Mouse (Mus musculus) heart, postnatal 0 days (tissue): Measurements from ENCODE around the gene Prickle1. TPM values are rescaled to one million over a fixed set of nuclear protein-coding genes. Genes with fewer than 3 reads are reported as not detected.

Experiments
- ATAC-seq: fragments of 200-750 bp; cut with Nextera tagmentation; 2 replicates; pipeline ENCODE4 v1.8.0; 2017; ENCODE audit warnings: low read depth, moderate number of reproducible peaks, moderate library complexity; ENCODE audit not compliant: insufficient read depth
- DNase-seq: peaks from one replicate; pipeline ENCODE4 v3.0.0-alpha.2; 2016; ENCODE audit warnings: low spot score
- H3K27ac ChIP-seq: fragments of 300-500 bp; sonication (generic); 2 replicates; pipeline ENCODE4 v1.5.1; 2014; ENCODE audit warnings: low read depth, mild to moderate bottlenecking
- H3K27me3 ChIP-seq: fragments of 300-500 bp; sonication (generic); 2 replicates; pipeline ENCODE4 v1.6.1; 2014; ENCODE audit warnings: low read length, mixed read lengths; ENCODE audit not compliant: control insufficient read depth, insufficient read depth
- H3K36me3 ChIP-seq: fragments of 300-500 bp; sonication (generic); replicated peaks from 2 replicates; pipeline ENCODE4 v1.6.1; 2014; ENCODE audit warnings: low read length, mixed read lengths; ENCODE audit not compliant: control insufficient read depth, insufficient read depth
- H3K4me1 ChIP-seq: fragments of 300-500 bp; sonication (generic); 2 replicates; pipeline ENCODE4 v1.6.1; 2014; ENCODE audit warnings: antibody characterized with exemption; ENCODE audit not compliant: control insufficient read depth, insufficient read depth
- H3K4me2 ChIP-seq: fragments of 300-500 bp; sonication (generic); 2 replicates; pipeline ENCODE4 v1.6.1; 2014; ENCODE audit warnings: low read depth, mild to moderate bottlenecking, low read length, moderate library complexity
- H3K4me3 ChIP-seq: fragments of 300-500 bp; sonication (generic); 2 replicates; pipeline ENCODE4 v1.5.1; 2014; ENCODE audit warnings: low read depth, low read length
- H3K9ac ChIP-seq: fragments of 300-500 bp; sonication (generic); replicated peaks from 2 replicates; pipeline ENCODE4 v1.6.1; 2014; ENCODE audit warnings: low read depth, low read length, mixed read lengths
- H3K9me3 ChIP-seq: fragments of 300-500 bp; sonication (generic); replicated peaks from 2 replicates; pipeline ENCODE4 v1.6.1; 2016; ENCODE audit warnings: low read length; ENCODE audit not compliant: control insufficient read depth
- CTCF ChIP-seq: IDR thresholded peaks from 2 replicates; pipeline ENCODE4 v1.5.1; 2016; ENCODE audit warnings: antibody characterized with exemption, control low read depth, low read depth
- EP300 ChIP-seq: IDR thresholded peaks from 2 replicates; pipeline ENCODE4 v1.6.1; 2016; ENCODE audit warnings: antibody characterized with exemption, low read depth
- WGBS: fragments of 180-500 bp; shearing (Covaris S2); extraction: QIAGEN DNeasy Blood & Tissue Kit; methylation state at CpG from one replicate; pipeline ENCODE4 v1.1.7; 2014; 5-methylcytosine and 5-hydroxymethylcytosine counted together
- polyA plus RNA-seq: library from polyadenylated mRNA; unstranded; fragments of >200 nt; fragmentation: Nextera tagmentation; extraction: Ambion mirVana; gene quantifications from 2 replicates; pipeline ENCODE4 v1.2.1, GENCODE M21; 2015
- total RNA-seq: library from RNA; depleted of rRNA; stranded (reverse); fragments of >200 nt; gene quantifications from 2 replicates; pipeline ENCODE4 v1.2.3, GENCODE M21; 2014; ENCODE audit warnings: low replicate concordance

Prickle1 gene
- total and polyA plus RNA-seq, 2 experiments from 2014 or later, result 21.0 to 24.2 TPM

- DNase-seq (no peak), ATAC-seq (no peak)
- Histone ChIP-seq H3K4me1 (no peaks in the 10 kb centered on the region), H3K27ac (no peak overlapping the region), H3K4me3 (no peak overlapping the region), H3K27me3 (no peaks in the 10 kb centered on the region), H3K9me3 (no peaks in the 10 kb centered on the region), H3K9ac (no peak overlapping the region), H3K4me2 (no peak overlapping the region), H3K36me3 (peaks cover 23% of the 10 kb centered on the region)
- no peak for TF ChIP-seq EP300
- 60% methylated on average over 7 of the region's 7 CpGs for WGBS
Measured at GRCm38 (mm10) chr15:93494700-93495099, 101.0 kb downstream of the Prickle1 start.

GRCm38 (mm10) chr15:93489597-93489996 lies 106.1 kb downstream of the Prickle1 start:
- no peak for TF ChIP-seq CTCF
- no peak for TF ChIP-seq EP300
- 85% methylated on average over 4 of the region's 4 CpGs for WGBS
- H3K4me1 ChIP-seq, result no peaks in the 10 kb centered on the region

GRCm38 (mm10) chr15:93486066-93486465 lies 109.6 kb downstream of the Prickle1 start:
- no peak for DNase-seq
- no peaks in the 10 kb centered on the region for H3K9me3 ChIP-seq
- H3K4me2 ChIP-seq, result no peak overlapping the region
- 0 out of 2 replicates have a peak, but pooled peaks cover 9% of the 10 kb centered on the region for H3K36me3 ChIP-seq
- no peak for ATAC-seq
- 73% methylated on average over 7 of the region's 7 CpGs for WGBS
- H3K4me3 ChIP-seq, result no peak overlapping the region
- H3K27me3 ChIP-seq, result no peaks in the 10 kb centered on the region
- H3K4me1 ChIP-seq, result no peaks in the 10 kb centered on the region
- no peak overlapping the region for H3K27ac ChIP-seq
- TF ChIP-seq CTCF (no peak), EP300 (no peak)
- no peak overlapping the region for H3K9ac ChIP-seq

More at GRCm38 (mm10) chr15:93489597-93489996, 106.1 kb downstream of the Prickle1 start:
- Histone ChIP-seq H3K4me3 (no peak overlapping the region), H3K9me3 (no peaks in the 10 kb centered on the region), H3K36me3 (peaks cover 13% of the 10 kb centered on the region; the same call in 1 of the 2 replicates), H3K4me2 (no peak overlapping the region), H3K9ac (no peak overlapping the region), H3K27ac (no peak overlapping the region), H3K27me3 (no peaks in the 10 kb centered on the region)
- ATAC-seq (no peak), DNase-seq (no peak)

GRCm38 (mm10) chr15:93485252-93485651 lies 110.4 kb downstream of the Prickle1 start:
- no peaks in the 10 kb centered on the region for H3K27me3 ChIP-seq
- no peak for DNase-seq
- 0 out of 2 replicates have a peak, but pooled peaks cover 9% of the 10 kb centered on the region for H3K36me3 ChIP-seq
- H3K9me3 ChIP-seq, result no peaks in the 10 kb centered on the region
- TF ChIP-seq EP300 (no peak), CTCF (no peak)
- ATAC-seq, result no peak
- H3K4me1 ChIP-seq, result no peaks in the 10 kb centered on the region
- no peak overlapping the region for H3K4me2 ChIP-seq
- H3K9ac ChIP-seq, result no peak overlapping the region
- H3K27ac ChIP-seq, result no peak overlapping the region
- WGBS, result 73% methylated on average over 3 of the region's 3 CpGs
- H3K4me3 ChIP-seq, result no peak overlapping the region

GRCm38 (mm10) chr15:93484261-93484710 lies 111.4 kb downstream of the Prickle1 start:
- TF ChIP-seq EP300, result no peak
- TF ChIP-seq CTCF, result no peak
- H3K9me3 ChIP-seq, result no peaks in the 10 kb centered on the region
- no peaks in the 10 kb centered on the region for H3K4me1 ChIP-seq
- H3K27me3 ChIP-seq, result no peaks in the 10 kb centered on the region
- DNase-seq, result no peak
- H3K27ac ChIP-seq, result no peak overlapping the region
- no peak for ATAC-seq
- no peak overlapping the region for H3K4me3 ChIP-seq
- H3K36me3 ChIP-seq, result 0 out of 2 replicates have a peak, but pooled peaks cover 5% of the 10 kb centered on the region
- 82% methylated on average over 7 of the region's 7 CpGs for WGBS
- H3K9ac ChIP-seq, result no peak overlapping the region
- H3K4me2 ChIP-seq, result no peak overlapping the region

- TF ChIP-seq CTCF (no peak), EP300 (no peak)
- no peak overlapping the region for H3K9ac ChIP-seq
- no peaks in the 10 kb centered on the region for H3K36me3 ChIP-seq
- no peak overlapping the region for H3K4me3 ChIP-seq
- 85% methylated on average over 10 of the region's 10 CpGs for WGBS
- ATAC-seq (no peak), DNase-seq (no peak)
- no peak overlapping the region for H3K4me2 ChIP-seq
- no peaks in the 10 kb centered on the region for H3K9me3 ChIP-seq
- no peak overlapping the region for H3K27ac ChIP-seq
- H3K4me1 ChIP-seq, result no peaks in the 10 kb centered on the region
- H3K27me3 ChIP-seq, result no peaks in the 10 kb centered on the region
Measured at GRCm38 (mm10) chr15:93481112-93481511, 114.6 kb downstream of the Prickle1 start.
